Mouse (Mus musculus) MEL-GATA-1-ER (cell line): Measurements from ENCODE around the gene Atf7ip.

ENCODE experiments used
- DNase-seq: peaks from one replicate; pipeline ENCODE4 v3.0.0-alpha.2; 2012; ENCODE audit warnings: low read depth; ENCODE audit errors: extremely low read depth

Atf7ip gene

GRCm38 (mm10) chr6:136634982-136635381 is 129.0 kb downstream of the Atf7ip start:
- DNase-seq: no peak

DNA sequence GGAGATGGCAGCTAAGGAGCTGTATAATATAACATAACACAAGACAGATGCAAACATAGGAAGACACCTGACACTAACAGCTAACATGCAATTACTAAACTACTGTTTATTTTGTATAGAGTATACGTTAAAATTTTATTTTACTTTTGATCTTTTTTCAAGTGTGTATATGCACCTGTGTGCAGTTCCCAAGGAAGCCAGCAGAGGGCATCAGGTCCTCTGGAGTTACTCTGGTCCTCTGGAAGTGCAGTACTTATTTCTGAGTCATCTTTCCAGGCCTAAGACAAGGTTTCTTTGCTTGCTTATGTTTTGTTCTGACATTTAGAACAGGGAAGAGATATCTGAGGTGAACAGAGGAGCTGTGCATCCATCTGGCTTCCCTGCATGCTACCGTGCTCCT is 138.2 kb downstream of the Atf7ip start:
- no peak for DNase-seq

DNA sequence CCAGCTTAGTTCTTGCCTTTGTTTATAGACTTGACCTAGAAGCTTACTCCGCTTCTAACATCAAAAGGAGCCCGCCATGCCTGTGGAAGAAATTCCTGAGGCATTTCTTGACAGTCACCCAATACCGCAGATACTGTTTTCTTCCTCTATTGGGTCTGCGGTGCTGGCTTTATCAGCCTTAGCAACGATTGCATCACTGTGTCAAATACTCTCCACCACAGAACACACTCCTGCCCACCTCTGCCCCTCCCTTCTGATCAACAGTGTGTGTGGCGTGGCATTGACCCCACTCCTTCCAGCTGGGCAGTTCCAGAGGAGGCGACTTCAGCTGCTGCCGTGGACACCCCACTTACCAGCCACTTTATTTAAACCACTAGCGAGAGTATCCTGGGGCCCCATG is 139.8 kb downstream of the Atf7ip start:
- DNase-seq: peak; percentile 26

- no peak for DNase-seq
Observed at GRCm38 (mm10) chr6:136646207-136646606, 140.2 kb downstream of the Atf7ip start.

- no peak for DNase-seq
Observed at GRCm38 (mm10) chr6:136647455-136647861, 141.5 kb downstream of the Atf7ip start.

- DNase-seq: no peak
Observed at GRCm38 (mm10) chr6:136650664-136651063, 144.7 kb downstream of the Atf7ip start.

GRCm38 (mm10) chr6:136653331-136653730 is 147.4 kb downstream of the Atf7ip start:
- DNase-seq: no peak

DNA sequence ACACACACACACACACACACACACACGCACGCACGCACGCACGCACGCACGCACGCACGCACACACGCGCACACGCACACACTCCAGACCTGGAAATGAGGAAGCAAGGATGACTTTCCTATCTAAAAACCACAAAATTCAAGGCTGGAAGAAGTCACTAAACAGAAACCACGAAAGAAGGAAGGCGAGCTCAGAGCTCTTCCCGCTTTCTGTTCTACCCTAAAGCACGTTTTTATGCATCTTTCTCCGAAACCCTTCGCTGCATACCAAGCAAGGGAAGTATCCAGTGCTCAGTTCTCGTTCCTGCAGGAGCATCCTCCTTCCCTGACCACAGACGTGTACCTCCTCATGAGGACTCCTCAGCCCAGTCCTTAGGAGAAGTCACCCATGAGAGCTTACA is 148.5 kb downstream of the Atf7ip start:
- no peak for DNase-seq

GRCm38 (mm10) chr6:136655786-136656185 is 149.8 kb downstream of the Atf7ip start:
- no peak for DNase-seq

DNA sequence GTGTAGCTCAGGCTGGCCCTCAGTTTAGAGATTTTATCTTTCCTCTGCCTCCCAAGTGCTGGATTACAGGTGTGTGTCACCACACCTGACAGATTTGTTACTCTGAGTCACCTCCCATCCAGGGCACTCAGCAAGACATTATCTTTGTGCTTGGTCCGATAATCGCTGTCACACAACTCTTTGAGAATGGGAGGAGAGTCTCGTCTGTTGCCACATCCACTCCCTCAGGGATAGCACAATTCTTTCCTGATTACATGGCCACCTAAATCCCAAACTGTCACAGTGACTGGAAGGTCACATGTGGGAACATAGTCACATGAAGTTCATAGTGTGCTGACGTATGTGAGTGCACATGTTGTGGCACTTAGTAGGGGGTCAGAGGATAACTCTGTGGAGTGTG is 152.3 kb downstream of the Atf7ip start:
- no peak for DNase-seq

- DNase-seq: no peak
Observed at GRCm38 (mm10) chr6:136659226-136659625, 153.3 kb downstream of the Atf7ip start.
